Mouse (Mus musculus): ENCODE data around the gene Trmt10c.
"Not testable (repeated sequence)": the region's sequence is repeated elsewhere in the genome, so short reads cannot be mapped to it uniquely, and the experiment has no call there.

Trmt10c gene

DNA sequence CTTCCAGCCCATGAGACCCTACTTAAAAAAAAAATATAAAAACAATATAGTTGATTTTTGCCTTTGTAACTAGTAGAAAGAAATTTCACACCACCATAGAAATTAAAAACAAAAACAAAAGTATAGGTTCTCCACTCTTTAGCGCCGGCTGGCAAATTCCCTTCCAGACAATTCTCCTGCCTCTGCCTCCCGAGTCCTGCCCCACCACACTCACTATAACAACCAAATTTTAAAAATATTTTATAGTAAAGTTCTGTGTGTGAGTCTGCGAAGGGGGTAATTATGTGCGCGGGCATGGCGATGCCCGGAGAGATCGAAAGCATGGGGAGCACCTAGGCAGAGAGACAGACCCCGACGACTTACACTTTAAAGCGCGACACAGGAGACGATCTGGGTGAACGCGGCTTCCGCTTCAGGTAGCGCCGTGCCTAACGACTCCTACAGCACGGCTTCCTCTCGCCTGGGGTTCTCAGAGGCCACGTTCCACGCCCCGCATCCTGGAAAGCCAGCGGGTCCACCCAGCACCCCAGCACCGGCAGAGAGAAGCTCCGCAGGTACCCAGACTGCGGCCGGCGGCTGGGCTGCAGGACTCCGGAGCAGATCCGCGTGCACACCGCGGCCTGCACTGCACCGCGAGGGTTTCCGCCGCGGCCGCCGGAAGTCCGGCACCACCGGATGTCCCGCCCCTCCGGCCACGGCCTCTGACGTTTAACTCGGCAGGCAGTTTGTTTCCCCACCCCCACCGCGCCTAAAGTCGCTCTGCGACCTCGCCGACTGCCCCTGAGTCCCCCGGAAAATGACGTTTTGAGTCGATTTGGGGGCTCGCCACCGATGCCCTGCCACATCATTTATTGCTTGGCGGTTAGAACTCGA lies at the start of gene Trmt10c:
Gene Trmt10c (minus strand): TSS at position 682 of the 873 bp plus-strand sequence.
- peak; percentile 87 to 92 for DNase-seq

DNA sequence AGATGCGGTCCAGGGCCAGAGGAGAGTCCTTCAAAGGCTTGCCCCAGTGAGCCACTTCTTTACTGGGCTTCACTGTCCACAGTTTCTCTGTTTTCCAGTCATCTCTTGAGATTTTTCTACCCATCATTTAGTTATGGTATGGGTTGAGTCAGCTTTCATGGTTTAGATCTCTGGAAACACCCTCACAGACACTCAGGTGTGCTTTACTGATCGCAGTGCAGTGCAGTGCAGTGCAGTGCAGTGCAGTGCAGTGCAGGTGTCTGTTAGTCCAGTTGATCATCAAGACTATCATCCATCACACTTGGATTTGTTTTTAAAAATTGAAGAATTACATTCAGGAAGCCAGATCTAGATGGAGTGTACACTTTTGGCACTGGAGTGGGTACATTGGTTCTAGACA lies 48.7 kb upstream of the Trmt10c start:
- DNase-seq, result no peak

DNA sequence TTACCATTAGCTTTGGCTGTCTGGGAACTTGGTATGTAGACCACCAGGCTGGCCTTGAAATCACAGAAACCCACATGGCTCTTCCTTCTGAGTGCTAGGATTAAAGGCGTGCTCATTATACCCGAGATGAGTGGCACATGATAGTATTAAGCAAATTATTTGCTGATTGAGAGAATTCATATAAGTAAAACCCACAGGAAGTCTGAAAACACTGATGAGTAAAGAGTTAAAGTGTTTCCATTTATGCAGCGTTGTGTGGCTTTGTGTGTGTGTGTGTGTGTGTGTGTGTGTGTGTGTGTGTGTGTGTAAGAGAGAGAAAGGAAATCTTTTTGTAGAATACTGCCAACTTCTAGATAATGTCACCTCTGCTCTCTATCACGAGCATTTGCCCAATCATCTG lies 44.1 kb upstream of the Trmt10c start:
- no peak for DNase-seq

DNA sequence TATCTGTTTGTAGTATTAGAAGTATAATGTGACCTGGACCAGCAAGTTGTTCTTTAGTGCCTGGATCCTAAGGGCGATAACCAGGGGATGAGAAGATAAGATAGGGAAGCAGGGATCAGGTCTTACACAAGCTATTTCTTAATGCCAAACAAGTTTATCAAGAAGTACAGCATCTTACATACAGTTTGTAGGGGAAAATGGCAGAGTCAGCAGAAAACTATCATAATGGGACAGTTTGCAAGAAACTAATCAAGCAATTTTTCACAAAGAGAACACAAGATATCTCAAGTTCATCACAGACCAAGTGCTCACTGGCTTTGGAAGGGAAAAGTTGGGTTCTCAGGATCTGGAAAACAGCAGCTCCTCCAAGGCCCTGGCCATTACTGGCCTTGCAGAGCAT lies 41.8 kb upstream of the Trmt10c start:
- DNase-seq, result no peak

DNA sequence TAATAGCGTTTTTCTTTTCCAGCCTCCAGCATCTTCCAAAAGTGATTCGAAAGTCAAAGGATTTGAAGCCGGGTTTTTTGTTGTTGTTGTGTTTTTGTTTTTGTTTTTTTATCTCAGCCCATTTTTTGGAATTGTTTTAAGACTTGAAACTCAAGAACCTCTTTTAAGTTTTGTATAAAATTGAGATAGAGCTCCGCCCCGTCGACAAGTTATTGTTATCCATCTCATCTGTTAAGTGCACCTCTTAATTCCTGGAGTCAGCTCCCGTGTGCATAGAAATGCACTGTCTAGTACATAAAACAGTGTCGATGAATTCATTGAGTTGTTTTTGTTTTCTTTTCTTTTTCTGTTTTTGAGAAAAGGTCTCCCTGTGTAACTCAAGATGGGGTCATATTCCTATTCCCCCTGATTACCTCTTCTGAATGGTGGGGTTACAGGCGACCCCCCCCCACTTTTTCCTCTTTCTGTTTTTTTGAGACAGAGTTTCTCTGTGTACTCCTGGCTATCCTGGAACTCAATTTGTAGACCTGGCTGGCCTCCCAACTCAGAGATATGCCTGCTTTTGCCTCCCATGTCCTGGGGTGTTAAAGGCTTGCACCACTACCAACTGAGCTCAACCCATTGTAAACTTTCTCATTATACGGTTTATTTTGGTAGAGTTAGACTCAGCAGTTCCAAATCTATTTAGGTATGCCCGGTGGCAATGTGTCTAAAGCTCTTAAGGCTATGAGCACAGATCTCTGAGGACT lies 38.7 kb upstream of the Trmt10c start:
- no peak for DNase-seq

DNA sequence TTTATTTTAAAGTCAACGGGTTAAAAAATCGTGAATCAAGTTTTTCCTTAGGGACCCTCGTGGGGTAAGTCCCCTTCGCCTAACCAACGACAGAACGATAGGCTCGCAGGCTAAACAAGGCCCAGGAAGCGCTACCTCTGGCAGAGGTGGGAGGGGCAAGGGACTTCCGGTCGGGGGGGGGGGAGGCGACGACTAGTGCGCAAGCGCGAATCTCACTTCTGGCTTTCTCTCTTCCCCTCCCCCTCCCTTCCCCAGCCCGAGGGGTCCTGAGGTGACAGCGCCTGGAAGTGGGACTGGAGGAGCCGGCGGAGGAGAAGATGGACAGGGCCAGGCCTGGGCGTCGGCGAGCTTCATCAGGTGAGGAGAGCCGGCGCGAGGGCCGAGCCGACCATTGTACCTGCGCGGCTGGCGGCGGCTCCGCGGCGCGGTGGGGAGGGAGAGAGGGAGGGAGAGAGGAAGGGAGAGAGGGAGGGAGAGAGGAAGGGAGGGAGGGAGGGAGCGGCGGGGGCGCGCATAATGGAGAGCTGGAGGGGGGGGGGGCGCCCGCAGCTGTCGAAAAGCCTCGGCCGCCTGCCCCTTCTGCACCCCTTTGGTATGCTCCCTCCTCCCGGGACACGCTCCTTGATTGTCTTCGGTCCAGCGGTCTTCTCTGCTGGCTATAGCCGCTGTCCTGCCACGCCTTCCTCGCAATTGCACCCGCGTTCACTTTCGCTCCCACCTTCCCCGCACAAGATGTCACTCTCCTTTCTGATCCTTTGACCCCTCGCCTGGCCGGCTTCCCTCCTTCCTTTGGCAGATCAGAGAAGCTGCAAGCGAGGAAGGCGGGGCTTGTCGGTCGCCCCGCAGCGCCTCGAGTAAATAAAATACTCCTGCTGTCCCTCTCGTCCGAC lies 37.8 kb upstream of the Trmt10c start:
- peak; percentile 90 to 91 for DNase-seq

DNA sequence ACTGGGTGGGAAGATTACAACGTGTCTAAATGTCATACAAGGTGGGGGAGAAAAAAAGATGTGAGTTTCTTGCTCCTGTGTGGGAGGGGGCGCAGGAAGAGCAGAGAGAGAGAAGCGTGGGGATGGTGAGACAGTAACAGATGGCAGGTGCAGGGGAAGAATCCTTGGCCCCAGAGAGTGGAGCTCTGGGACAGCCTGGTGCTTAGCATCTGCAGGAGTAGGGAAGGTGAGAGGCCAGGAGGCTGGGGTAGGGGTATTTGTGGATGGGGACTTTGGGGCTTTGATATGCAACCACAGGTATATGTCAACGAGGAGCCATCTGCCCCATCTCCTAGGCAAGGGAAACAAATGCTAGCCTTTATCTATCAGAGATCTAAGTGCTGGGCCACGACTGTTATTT lies 36.9 kb upstream of the Trmt10c start:
- no peak for DNase-seq

DNA sequence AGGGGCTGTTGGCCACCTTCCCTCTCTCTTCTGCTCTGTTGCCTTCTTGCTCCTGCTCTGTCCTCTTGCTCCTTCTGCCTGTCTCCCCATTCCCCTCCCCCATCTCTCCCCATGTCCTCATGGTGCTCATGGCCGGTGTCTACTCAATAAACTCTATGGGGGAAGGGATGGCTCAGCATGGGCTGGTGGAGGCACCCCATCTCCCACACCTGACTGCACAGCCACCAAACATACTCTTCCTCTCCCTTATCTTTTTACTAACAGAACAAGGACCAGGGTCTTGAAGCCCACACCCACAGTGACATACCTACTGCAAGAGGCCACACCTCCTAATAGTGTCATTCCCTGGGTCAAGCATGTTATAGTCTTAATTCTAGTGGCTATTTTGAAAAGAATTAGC lies 36.5 kb upstream of the Trmt10c start:
- DNase-seq, result no peak

DNA sequence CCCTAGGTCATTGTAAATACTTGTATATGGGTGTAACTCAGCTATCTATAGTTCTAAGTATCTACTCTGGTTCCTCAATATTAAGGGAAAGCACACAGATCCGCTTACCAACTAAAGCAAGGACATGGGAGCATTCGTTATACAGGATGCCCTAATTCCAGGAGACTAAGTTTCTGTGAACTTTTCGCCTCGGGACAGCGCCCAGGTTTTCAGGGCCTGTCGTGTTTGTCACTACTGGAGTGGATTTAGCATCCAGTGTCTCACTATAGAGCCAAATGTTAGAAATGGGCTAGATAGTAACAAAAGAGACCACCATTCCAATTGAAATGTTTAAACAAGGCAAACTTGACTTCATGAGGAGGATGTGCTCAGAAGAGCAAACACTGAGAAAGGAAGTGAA lies 35.5 kb upstream of the Trmt10c start:
- DNase-seq, result not testable (repeated sequence)

DNA sequence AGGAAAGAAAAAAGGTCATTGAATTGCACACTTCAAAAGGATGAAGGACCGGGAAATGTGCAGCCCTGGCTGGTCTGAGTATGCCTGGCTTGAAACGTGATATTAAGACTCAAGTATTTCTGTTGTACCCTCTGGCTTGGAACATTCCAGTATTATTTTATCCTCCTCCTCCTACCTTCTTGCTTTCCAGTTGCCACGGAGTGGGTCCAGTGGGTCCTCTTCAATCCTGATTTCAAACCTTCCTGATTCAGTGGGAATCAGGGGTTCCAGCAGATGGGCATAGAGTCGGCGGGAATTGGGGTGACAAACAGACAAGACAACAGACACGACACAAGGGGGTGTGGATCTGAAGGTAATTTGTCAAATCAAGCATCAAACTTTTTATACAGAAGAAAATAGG lies 34.9 kb upstream of the Trmt10c start:
- DNase-seq, result no peak

DNA sequence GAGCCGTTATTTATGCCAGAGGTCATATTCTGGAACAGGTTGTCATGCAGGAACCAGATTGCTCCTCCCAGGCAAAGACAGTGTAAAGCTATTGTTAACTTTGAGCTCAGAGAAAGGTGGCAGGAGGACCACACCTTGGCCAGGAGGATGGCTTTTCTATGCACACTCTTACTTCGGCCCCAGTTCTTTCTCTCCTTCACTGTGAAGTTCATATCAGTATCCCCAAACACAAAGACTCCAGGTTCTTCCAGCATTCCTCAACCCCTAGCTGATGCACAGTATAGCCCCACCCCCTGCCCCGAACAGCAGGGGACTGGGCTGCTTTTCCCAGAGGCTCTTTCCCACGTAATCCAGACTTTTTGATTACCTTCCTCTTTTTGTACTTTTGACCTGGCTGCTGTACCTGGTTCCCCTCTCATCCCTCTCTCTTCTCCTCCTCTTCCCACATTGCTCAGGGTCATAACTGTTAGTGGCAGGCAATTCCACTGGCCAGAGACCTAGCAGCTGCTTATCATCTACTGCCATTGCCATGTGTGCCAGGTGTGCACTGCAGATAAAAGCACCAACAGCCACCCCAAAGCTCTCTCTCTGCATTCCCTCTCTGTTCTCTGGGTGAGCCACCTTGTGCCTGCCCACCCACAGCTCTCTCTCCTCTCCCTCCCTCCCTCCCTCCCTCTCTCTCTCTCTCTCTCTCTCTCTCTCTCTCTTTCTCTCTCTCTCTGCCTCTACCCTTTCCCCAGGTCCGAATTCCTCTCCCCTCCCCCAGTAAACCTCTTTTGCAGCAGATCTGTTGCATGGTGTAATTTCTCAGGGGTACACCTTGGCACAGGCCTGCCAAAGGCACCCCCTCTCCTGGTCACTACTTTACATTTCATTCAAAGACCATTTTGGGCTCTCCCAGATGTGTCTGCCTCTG lies 34.0 kb upstream of the Trmt10c start:
- DNase-seq, result no peak

DNA sequence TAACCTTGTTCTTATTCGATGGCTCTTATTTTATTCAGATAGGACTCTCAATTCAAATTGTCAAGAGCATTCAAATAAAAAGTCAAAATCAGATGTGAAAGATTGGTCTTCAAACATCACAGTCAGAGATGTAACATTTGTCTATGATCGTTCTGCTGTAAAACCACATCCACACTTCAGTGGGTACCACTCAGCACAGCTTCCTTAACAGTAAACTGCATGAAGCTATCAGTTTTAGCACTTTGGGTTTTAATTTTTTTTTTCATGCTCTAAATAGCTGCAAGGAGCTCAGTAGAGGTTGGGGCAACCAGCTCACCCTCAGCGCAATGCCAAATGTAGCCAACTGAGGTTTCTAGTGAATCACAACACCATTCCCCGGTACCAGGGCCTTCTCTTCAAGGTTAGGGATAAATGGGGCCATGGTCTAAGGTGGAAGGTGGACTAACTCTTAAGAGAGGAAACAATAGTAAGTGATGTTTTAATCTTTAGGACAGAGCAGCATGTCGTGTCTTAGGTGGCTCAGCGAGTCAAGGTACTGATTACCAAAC lies 31.0 kb upstream of the Trmt10c start:
- no peak for DNase-seq

DNA sequence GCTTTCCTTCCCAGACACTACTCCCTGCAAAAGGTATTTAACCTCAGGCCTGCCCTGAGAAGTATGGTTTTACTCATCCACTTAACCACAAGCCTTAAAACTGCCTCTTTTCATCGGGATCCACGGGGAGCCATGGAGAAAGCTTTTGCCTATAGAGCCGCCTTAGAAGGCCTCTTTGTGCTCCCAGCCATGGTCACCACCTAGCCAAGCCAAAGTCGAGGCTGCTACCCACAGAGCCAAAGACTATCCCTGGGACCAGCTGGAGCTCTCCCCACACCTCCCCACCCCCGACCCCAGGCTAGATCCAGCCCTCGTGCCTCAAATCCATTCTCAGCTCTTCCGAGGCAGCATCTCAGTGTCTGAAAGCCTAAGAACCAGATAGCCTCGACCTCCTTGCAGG lies 28.5 kb upstream of the Trmt10c start:
- no peak for DNase-seq

DNA sequence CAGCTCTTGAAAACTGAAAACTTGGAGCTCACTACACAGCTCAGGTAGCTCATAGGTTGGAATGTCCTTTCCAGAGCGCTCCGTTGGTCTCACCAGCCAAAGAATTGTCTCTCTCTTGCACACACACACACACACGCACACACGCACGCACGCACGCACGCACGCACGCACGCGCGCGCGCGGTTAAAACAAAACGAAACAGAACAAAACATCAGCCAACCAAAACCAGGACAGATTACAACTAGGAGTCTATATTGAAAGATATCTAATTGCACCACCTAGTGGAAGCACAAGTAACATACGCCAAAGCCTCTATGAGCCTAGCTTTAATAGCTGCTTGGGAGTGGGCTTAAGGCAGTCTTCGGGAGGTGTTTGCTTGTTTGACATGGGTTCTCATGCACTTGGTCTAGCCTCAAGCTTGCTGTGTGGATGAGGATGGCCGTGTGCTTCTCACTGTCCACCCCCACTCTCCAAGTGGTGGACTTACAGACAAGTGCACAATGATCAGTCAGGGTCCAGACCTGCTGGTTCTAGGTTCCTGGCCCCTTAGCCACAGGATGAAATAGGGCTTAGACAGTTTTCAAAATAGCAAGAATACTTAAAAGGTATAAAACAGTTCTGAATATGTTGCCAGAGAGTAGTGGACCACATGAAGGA lies 26.8 kb upstream of the Trmt10c start:
- DNase-seq, result peak; percentile 54 to 58

DNA sequence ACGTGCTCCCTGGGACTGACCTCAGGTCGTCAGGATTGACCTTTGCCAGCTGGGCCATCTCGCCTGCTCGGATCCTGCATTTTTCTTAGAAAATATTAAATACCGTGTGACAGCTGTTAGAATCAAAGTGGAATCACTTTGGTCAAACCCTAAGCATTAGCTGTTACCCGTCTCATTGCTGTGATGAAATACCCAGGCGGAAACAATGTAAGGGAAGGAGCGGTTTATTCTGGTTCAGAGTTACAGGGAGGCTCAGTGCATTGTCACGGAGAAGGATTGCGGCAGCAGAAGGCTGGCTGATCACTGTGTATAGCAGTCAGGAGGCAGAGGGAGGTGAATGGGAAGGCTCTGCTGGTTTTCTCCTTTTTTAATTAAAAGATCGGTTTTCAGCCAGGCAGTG lies 25.4 kb upstream of the Trmt10c start:
- DNase-seq, result no peak

DNA sequence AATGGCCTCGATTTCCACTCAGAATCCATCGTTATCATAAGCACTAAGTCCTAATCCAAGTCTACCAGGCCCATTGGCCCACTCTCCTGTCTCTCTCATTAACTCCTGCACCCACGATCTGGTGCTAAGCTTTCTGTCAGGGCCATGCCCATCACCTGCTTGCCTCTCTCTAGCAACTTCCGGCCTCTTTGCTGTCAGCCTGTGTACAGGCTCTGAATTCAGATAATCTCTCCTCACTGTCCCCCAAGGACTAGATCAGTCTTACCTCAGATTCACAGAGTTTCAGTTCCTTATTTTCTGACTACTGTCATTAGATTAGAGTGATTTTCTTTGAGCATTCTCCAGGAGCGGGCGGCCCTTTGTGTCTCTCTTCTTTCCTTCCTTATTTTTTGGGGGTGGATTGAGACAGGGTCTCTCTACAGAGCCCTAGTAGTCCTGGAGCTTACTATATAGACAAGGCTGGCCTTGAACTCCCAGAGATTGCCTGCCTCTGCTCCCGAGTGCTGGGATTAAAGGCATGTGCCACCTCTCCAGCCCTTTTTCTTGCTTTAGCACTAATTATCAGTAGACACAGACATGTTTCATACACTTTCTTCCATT lies 24.5 kb upstream of the Trmt10c start:
- DNase-seq, result no peak

DNA sequence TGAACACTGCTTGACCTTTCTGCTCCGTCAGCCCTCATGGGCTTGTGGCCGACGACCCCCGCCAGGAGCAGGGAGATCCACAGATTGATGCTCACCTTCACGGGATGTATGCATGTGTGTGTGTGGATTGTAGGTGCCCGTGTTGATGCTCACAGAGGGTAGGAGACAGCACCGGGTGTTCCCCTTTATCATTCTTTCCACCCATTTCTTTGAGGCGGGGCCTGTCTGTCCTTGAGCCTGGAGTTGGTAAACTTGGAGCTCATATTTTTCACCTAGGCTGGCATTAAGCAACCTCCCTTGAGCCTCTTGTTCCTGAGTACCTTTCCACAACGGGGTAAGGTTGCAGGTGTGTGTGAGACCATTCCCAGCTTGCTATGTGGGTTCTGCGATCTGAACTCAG lies 20.5 kb upstream of the Trmt10c start:
- no peak for DNase-seq

DNA sequence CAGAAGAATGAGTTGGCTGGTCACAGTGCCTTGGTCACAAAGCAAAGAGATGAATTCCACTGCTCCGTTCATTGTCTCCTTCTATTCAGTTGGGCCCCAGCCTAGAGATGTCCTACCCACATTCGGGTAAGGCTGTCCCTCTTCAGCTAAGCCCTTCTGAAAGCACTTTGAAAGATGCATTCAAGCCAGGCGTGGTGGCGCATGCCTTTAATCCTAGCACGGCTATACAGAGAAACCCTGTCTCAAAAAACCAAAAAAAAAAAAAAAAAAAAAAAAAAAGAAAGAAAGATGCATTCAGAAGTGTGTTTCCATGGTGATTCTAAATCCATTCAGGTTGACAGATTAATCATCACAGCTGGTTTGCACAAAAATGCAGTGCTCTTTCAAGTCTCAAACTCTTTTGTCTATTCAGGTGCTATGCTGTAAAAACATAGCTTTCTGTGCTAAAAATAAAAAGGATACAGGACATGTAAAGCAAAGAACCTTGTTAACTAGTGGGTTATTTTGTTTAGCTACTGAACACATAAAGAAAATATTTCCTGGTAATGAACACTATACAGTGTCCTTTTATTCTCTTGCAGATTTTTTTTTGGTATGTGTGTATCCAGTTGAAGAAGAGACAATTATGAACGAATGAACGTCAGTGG lies 19.4 kb upstream of the Trmt10c start:
- no peak for DNase-seq

DNA sequence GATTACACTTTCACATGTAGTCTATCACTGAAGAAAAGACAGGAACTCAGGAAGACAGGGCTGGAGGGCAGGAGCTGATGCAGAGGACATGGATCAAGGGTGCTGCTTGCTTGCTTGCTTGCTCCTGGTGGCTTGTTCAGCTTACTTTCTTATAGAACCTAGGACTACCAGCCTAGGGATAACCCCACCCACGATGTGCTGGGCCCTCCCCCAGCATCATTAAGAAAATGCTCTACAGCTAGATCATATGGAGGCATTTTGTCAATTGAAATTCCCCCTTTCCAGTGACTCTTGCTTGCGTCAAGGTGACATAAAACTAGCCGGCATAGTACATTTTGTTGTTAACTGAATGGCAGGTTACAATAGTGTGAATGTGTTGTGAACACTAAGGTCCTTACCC lies 18.3 kb upstream of the Trmt10c start:
- no peak for DNase-seq

DNA sequence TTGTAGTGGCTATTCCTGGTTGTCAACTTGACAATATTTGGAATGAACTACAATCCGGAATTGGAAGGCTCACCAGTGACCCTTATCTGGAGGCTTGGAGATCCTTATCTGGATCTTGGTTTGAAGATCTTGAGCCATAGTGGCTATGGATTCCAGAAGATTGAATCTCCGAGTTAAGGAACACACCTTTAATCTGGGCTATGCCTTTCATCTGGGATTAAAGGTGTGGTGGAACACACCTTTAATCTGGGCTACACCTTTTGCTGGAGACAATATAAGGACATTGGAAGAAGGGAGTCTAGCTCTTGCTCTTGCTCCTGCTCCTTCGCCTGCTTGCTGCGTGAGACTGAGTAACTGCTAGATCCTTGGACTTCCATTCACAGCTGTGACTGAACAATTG lies 10.4 kb upstream of the Trmt10c start, which contains the start of gene Senp7:
Gene Senp7 (plus strand): TSS at position 301 of the 400 bp plus-strand sequence.
- DNase-seq, result not testable (repeated sequence)
